ENCODE assay signal across 8 mouse cellular contexts in genomic region chr5:137315084-137315903, GRCm38 (mm10). TPM values are rescaled to one million over a fixed set of nuclear protein-coding genes. Genes with fewer than 3 reads are reported as not detected.
DNase-seq lines count a peak whose midpoint lies in the region; ATAC-seq and TF ChIP-seq lines count a peak whose summit lies in the region.

No protein-coding gene starts in this region.

- H3K4me2 ChIP-seq in intestine, postnatal 0 days (replicated peaks; ENCODE audit: low read depth), result peak overlapping the region; percentile 86

- H3K4me1 ChIP-seq in heart, embryonic 10.5 days, result peaks cover 46% of the 10 kb centered on the region
- H3K4me1 ChIP-seq in ES-E14 (ENCODE audit: control insufficient read depth in 2 of 2, insufficient read depth in 2 of 2, low read length in 2 of 2, poor library complexity in 1 of 2), result peaks cover 0 to 16% of the 10 kb centered on the region in 2 experiments; a peak in 2 of 4 replicates
- H3K4me1 ChIP-seq in forebrain, embryonic 10.5 days, result peaks cover 44% of the 10 kb centered on the region
- H3K4me1 ChIP-seq in intestine, postnatal 0 days (replicated peaks; ENCODE audit: control insufficient read depth, insufficient read depth, low read length), result peaks cover 28% of the 10 kb centered on the region

- H3K27me3 ChIP-seq in heart, embryonic 10.5 days (ENCODE audit: insufficient read depth, poor library complexity, severe bottlenecking), result no peaks in the 10 kb centered on the region
- 0 out of 2 replicates have a peak, but pooled peaks cover 6% of the 10 kb centered on the region for H3K27me3 ChIP-seq in forebrain, embryonic 10.5 days (ENCODE audit: poor library complexity, severe bottlenecking)
- H3K27me3 ChIP-seq in intestine, postnatal 0 days (replicated peaks; ENCODE audit: control insufficient read depth, insufficient read depth, low read length), result no peaks in the 10 kb centered on the region

- 43% methylated on average over 30 of the region's 30 CpGs for WGBS in heart, embryonic 10.5 days
- WGBS in forebrain, embryonic 10.5 days, result 38% methylated on average over 30 of the region's 30 CpGs
- WGBS in intestine, postnatal 0 days, result 45% methylated on average over 30 of the region's 30 CpGs

- DNase-seq in heart, embryonic 10.5 days (ENCODE audit: low spot score), result no peak
- DNase-seq in heart, adult 9 months (ENCODE audit: low spot score in 2 of 2), result no peak
- no peak for DNase-seq in ES-E14 (ENCODE audit: low read depth, low spot score)
- DNase-seq in forebrain, embryonic 10.5 days (ENCODE audit: extremely low spot score, low spot score), result peak; percentile 49
- peak; percentile 66 for DNase-seq in lung, postnatal 10 days
- peak; percentile 27 for DNase-seq in thymus, postnatal 0 days (ENCODE audit: low spot score)
- DNase-seq in adrenal gland, adult 2 months, result no peak

- ATAC-seq in intestine, postnatal 0 days, result 0 out of 2 replicates have a peak, but pooled peaks have one; percentile 6

- in situ Hi-C loops in ES-E14 (cut with MboI; ENCODE audit: low sequenced_read_pairs in 2 of 2, unreplicated experiment in 2 of 2), result no loop called here

- H3K4me3 ChIP-seq in heart, embryonic 10.5 days, result peak overlapping the region; percentile 72
- H3K4me3 ChIP-seq in ES-E14 (ENCODE audit: insufficient read depth in 1 of 2, low read depth in 1 of 2, low read length in 2 of 2, poor library complexity in 1 of 2, severe bottlenecking in 1 of 2), result peak overlapping the region; percentile 3 to 56; a peak in 3 of 4 replicates
- peak overlapping the region; percentile 74 for H3K4me3 ChIP-seq in forebrain, embryonic 10.5 days
- H3K4me3 ChIP-seq in intestine, postnatal 0 days (ENCODE audit: low read depth, low read length), result no peak overlapping the region

- peak; percentile 79 for TF ChIP-seq CTCF in intestine, postnatal 0 days (IDR thresholded peaks at IDR 0.05; ENCODE audit: low read depth)

- no peaks in the 10 kb centered on the region for H3K9me3 ChIP-seq in heart, embryonic 10.5 days
- no peaks in the 10 kb centered on the region for H3K9me3 ChIP-seq in ES-E14 (ENCODE audit: control insufficient read depth, insufficient read depth, low read depth, low read length)
- H3K9me3 ChIP-seq in forebrain, embryonic 10.5 days, result no peaks in the 10 kb centered on the region
- H3K9me3 ChIP-seq in intestine, postnatal 0 days (ENCODE audit: control insufficient read depth), result no peaks in the 10 kb centered on the region

- peak overlapping the region; percentile 93 for H3K27ac ChIP-seq in heart, embryonic 10.5 days
- H3K27ac ChIP-seq in ES-E14 (ENCODE audit: insufficient read depth, low read depth, low read length, poor library complexity, severe bottlenecking), result no peak overlapping the region
- peak overlapping the region; percentile 96 for H3K27ac ChIP-seq in forebrain, embryonic 10.5 days
- H3K27ac ChIP-seq in intestine, postnatal 0 days (ENCODE audit: low read depth, low read length), result peak overlapping the region; percentile 89; the same call in 1 of the 2 replicates

- H3K36me3 ChIP-seq in heart, embryonic 10.5 days, result peaks cover 50% of the 10 kb centered on the region
- peaks cover 14% of the 10 kb centered on the region for H3K36me3 ChIP-seq in ES-E14 (ENCODE audit: control insufficient read depth, insufficient read depth, low read length, poor library complexity, severe bottlenecking)
- H3K36me3 ChIP-seq in forebrain, embryonic 10.5 days (replicated peaks), result peaks cover 56% of the 10 kb centered on the region
- H3K36me3 ChIP-seq in intestine, postnatal 0 days (ENCODE audit: control insufficient read depth, insufficient read depth), result peaks cover 6% of the 10 kb centered on the region

- peak overlapping the region; percentile 67; the same call in 1 of the 2 replicates for H3K9ac ChIP-seq in ES-E14 (ENCODE audit: insufficient read depth, low read depth, low read length, poor library complexity, severe bottlenecking)
- no peak overlapping the region for H3K9ac ChIP-seq in intestine, postnatal 0 days (ENCODE audit: low read depth, low read length)

TF ChIP-seq in ES-E14, 5 proteins besides CTCF, POLR2A, EP300 and RAD21:
- TF ChIP-seq ZC3H11A (IDR thresholded peaks at IDR 0.05; ENCODE audit: borderline replicate concordance, low read depth, low read length) (no peak), MAFK (IDR thresholded peaks at IDR 0.05; ENCODE audit: insufficient read depth, low read depth, low read length) (no peak), HCFC1 (IDR thresholded peaks at IDR 0.05; ENCODE audit: borderline replicate concordance, insufficient read depth, low read length) (no peak), CHD2 (IDR thresholded peaks at IDR 0.05; ENCODE audit: low read depth, low read length) (no peak)

RNA-seq across cellular contexts. Expression of gene Trip6, which starts 1.1 kb away (rescaled TPM):
- polyA plus RNA-seq in heart, embryonic 10.5 days (2016; fragmentation: Nextera tagmentation; extraction: Ambion mirVana), result 55.6 and 62.2 TPM in 2 replicates
- total RNA-seq in ES-E14 (2012; rRNA removed), result 22.7 and 24.2 TPM in 2 replicates
- polyA plus RNA-seq in forebrain, embryonic 10.5 days (2016; fragmentation: Nextera tagmentation; extraction: Ambion mirVana), result 70.3 and 73.0 TPM in 2 replicates
- polyA plus RNA-seq in intestine, postnatal 0 days (2015; fragmentation: Nextera tagmentation; extraction: Ambion mirVana), result 23.8 and 24.8 TPM in 2 replicates
- polyA plus RNA-seq in thymus, postnatal 0 days (2015; fragmentation: Nextera tagmentation; extraction: Ambion mirVana), result 17.1 and 17.4 TPM in 2 replicates
- total RNA-seq in adrenal gland, adult 2 months (2021), result 10 to 100 TPM; 28.3 to 41.4 TPM
- 108 TPM in 2 replicates for polyA plus RNA-seq in adrenal gland, adult 2 months (2012; rRNA removed)

RNA-seq across cellular contexts. Expression of gene Srrt, which starts 7.8 kb away (rescaled TPM):
- polyA plus RNA-seq in heart, embryonic 10.5 days (2016; fragmentation: Nextera tagmentation; extraction: Ambion mirVana), result 124 and 147 TPM in 2 replicates
- total RNA-seq in ES-E14 (2012; rRNA removed), result 350 and 528 TPM in 2 replicates
- polyA plus RNA-seq in forebrain, embryonic 10.5 days (2016; fragmentation: Nextera tagmentation; extraction: Ambion mirVana), result 205 and 209 TPM in 2 replicates
- polyA plus RNA-seq in intestine, postnatal 0 days (2015; fragmentation: Nextera tagmentation; extraction: Ambion mirVana), result 31.3 and 32.2 TPM in 2 replicates
- polyA plus RNA-seq in thymus, postnatal 0 days (2015; fragmentation: Nextera tagmentation; extraction: Ambion mirVana), result 114 and 118 TPM in 2 replicates
- total RNA-seq in adrenal gland, adult 2 months (2021), result 100 to 1,000 TPM; 135 to 172 TPM
- polyA plus RNA-seq in adrenal gland, adult 2 months (2012; rRNA removed), result 138 and 150 TPM in 2 replicates

RNA-seq across cellular contexts. Expression of gene Slc12a9, which starts 18.1 kb away (rescaled TPM):
- 10.6 and 12.0 TPM in 2 replicates for polyA plus RNA-seq in heart, embryonic 10.5 days (2016; fragmentation: Nextera tagmentation; extraction: Ambion mirVana)
- 20.9 and 34.9 TPM in 2 replicates for total RNA-seq in ES-E14 (2012; rRNA removed)
- 10.6 and 11.8 TPM in 2 replicates for polyA plus RNA-seq in forebrain, embryonic 10.5 days (2016; fragmentation: Nextera tagmentation; extraction: Ambion mirVana)
- 11.8 and 13.4 TPM in 2 replicates for polyA plus RNA-seq in intestine, postnatal 0 days (2015; fragmentation: Nextera tagmentation; extraction: Ambion mirVana)
- polyA plus RNA-seq in thymus, postnatal 0 days (2015; fragmentation: Nextera tagmentation; extraction: Ambion mirVana), result 7.0 and 9.5 TPM in 2 replicates
- total RNA-seq in adrenal gland, adult 2 months (2021), result 10 to 100 TPM in 1 of 2 experiments, 1 to 10 TPM in 1; 7.3 to 12.4 TPM
- polyA plus RNA-seq in adrenal gland, adult 2 months (2012; rRNA removed), result 30.4 and 33.0 TPM in 2 replicates

RNA-seq across cellular contexts. Expression of gene Ufsp1, which starts 20.9 kb away (rescaled TPM):
- 11.1 and 12.3 TPM in 2 replicates for polyA plus RNA-seq in heart, embryonic 10.5 days (2016; fragmentation: Nextera tagmentation; extraction: Ambion mirVana)
- 3.6 and 6.3 TPM in 2 replicates for total RNA-seq in ES-E14 (2012; rRNA removed)
- polyA plus RNA-seq in forebrain, embryonic 10.5 days (2016; fragmentation: Nextera tagmentation; extraction: Ambion mirVana), result 10.3 and 10.4 TPM in 2 replicates
- polyA plus RNA-seq in intestine, postnatal 0 days (2015; fragmentation: Nextera tagmentation; extraction: Ambion mirVana), result 10.4 and 11.0 TPM in 2 replicates
- 16.6 and 21.0 TPM in 2 replicates for polyA plus RNA-seq in thymus, postnatal 0 days (2015; fragmentation: Nextera tagmentation; extraction: Ambion mirVana)
- 10 to 100 TPM in 1 of 2 experiments, 1 to 10 TPM in 1; 9.6 to 15.3 TPM for total RNA-seq in adrenal gland, adult 2 months (2021)
- polyA plus RNA-seq in adrenal gland, adult 2 months (2012; rRNA removed), result 29.8 and 37.9 TPM in 2 replicates

RNA-seq across cellular contexts. Expression of gene Ache, which starts 28.0 kb away (rescaled TPM):
- 10.7 and 24.1 TPM in 2 replicates for polyA plus RNA-seq in heart, embryonic 10.5 days (2016; fragmentation: Nextera tagmentation; extraction: Ambion mirVana)
- total RNA-seq in ES-E14 (2012; rRNA removed), result 0.31 TPM in 1 of 2 replicates, not detected in the other
- 1.9 and 2.3 TPM in 2 replicates for polyA plus RNA-seq in forebrain, embryonic 10.5 days (2016; fragmentation: Nextera tagmentation; extraction: Ambion mirVana)
- polyA plus RNA-seq in intestine, postnatal 0 days (2015; fragmentation: Nextera tagmentation; extraction: Ambion mirVana), result 8.9 and 9.6 TPM in 2 replicates
- 25.9 and 26.3 TPM in 2 replicates for polyA plus RNA-seq in thymus, postnatal 0 days (2015; fragmentation: Nextera tagmentation; extraction: Ambion mirVana)
- total RNA-seq in adrenal gland, adult 2 months (2021), result 10 to 100 TPM in 1 of 2 experiments, 1 to 10 TPM in 1; 5.8 to 12.0 TPM
- 11.0 and 18.0 TPM in 2 replicates for polyA plus RNA-seq in adrenal gland, adult 2 months (2012; rRNA removed)

Comparison
In these comparisons a context has a peak if more than half of its experiments do, and no peak if none do; other contexts are left out.
1. DNase-seq: peak in forebrain, embryonic 10.5 days (single experiment), lung, postnatal 10 days (single experiment) and thymus, postnatal 0 days (single experiment); none in heart, embryonic 10.5 days (single experiment), heart, adult 9 months (0 of 2), ES-E14 (single experiment) and adrenal gland, adult 2 months (single experiment).